Mouse (Mus musculus): Measurements from ENCODE around the gene Kdm5b.

The Kdm5b gene

DNA sequence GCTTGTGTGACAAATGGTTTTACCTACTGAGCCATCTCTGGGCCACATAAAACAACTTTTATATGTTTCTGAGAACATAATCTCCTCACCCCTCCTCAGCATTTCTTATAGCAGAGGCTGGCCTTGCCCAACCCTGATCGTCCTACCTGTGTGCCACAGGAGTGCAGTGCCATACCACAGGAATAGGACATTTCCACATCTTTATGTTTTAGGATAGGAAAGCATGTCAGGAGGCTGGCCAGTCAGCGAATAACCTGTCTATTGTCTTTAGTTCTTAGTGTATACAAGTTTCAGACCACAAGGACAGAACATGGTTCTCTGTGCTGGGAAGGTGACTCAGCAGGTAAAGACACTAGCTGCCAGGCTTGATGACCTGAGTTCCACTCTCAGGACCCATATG lies 20.8 kb downstream of the Kdm5b start:
- intact Hi-C loops (cut with DNase I), result no loop called here

DNA sequence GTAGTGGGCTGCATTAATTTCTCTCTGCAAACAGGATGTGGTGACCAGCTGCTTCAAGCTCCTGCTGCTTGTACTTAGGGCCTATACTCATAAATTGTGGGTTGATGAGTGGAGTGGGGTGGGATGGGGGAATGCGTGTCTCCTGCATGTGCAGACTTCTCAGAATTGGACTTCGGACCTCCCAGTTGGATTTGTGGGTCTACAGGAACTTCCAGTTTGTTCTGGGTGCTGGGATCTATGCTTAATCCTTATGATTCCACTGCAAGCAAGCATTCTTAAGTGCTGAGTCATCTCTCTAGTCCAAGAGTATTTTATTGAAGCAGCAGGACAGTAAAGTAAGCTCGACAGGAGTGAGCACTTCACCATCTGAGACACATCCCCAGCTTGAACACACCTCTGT lies 23.6 kb downstream of the Kdm5b start:
- intact Hi-C loops (cut with DNase I), result no loop called here

GRCm38 (mm10) chr1:134589676-134590075 lies 29.7 kb downstream of the Kdm5b start:
- intact Hi-C loops (cut with DNase I), result loop anchor here (5.0 kb wide), 1 partner anchor 67 kb away; no protein-coding TSS in a partner anchor

GRCm38 (mm10) chr1:134591773-134592172 lies 31.8 kb downstream of the Kdm5b start:
- intact Hi-C loops (cut with DNase I), result loop anchor here (5.0 kb wide), 1 partner anchor 69 kb away; no protein-coding TSS in a partner anchor

- intact Hi-C loops (cut with DNase I), result no loop called here
Observed at GRCm38 (mm10) chr1:134597339-134598054, 37.5 kb downstream of the Kdm5b start.

- intact Hi-C loops (cut with DNase I), result loop anchor here (10.0 kb wide), 1 partner anchor 239 kb away; the partner anchor contains the start of gene Tmem183a
Observed at GRCm38 (mm10) chr1:134604086-134604485, 44.1 kb downstream of the Kdm5b start.

DNA sequence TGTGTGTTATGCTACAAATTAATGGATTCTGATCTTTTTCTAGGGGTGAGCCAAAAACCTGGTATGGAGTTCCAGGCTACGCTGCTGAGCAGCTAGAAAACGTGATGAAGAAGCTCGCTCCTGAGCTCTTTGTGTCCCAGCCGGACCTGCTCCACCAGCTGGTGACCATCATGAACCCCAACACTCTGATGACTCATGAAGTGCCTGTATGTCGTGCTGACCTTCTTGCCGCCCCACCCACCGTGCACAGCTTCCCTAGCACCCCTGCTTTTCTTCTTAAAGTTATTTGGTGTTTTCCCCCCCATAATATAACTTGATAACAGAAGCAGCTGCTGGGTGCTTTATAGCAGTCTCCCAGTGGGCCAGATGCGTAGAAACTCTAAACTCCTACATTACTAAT lies 45.7 kb downstream of the Kdm5b start:
- intact Hi-C loops (cut with DNase I), result loop anchor here (5.0 to 10.0 kb wide), 2 partner anchors 83 to 241 kb away; partner anchors contain the start of gene Tmem183a

- intact Hi-C loops (cut with DNase I), result loop anchor here (5.0 to 10.0 kb wide), 2 partner anchors 84 to 242 kb away; partner anchors contain the start of gene Tmem183a
Observed at GRCm38 (mm10) chr1:134606381-134606780, 46.4 kb downstream of the Kdm5b start.

DNA sequence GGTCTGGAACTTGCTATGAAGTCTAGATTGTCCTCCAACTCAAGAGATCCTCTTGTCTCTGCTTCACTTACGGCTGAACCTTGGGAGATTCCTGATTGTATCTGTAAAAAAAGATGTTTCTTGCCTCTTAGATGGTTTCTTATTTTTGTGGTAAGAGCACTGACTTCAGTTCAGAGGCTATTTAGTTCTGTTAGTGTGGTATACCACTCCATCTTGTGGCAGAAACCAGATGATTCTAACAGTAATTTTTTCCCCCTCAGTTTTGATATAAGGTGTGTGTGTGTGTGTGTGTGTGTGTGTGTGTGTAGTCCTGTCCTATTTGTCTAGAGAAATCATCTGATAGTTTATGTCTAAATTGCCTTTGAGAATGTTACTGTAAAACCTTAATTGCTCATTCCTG lies 47.3 kb downstream of the Kdm5b start:
- intact Hi-C loops (cut with DNase I), result loop anchor here (5.0 to 10.0 kb wide), 2 partner anchors 85 to 242 kb away; partner anchors contain the start of gene Tmem183a

GRCm38 (mm10) chr1:134609172-134609571 lies 49.2 kb downstream of the Kdm5b start:
- intact Hi-C loops (cut with DNase I), result loop anchor here (5.0 to 10.0 kb wide), 2 partner anchors 87 to 244 kb away; partner anchors contain the start of gene Tmem183a

GRCm38 (mm10) chr1:134614554-134614953 lies 54.6 kb downstream of the Kdm5b start:
- intact Hi-C loops (cut with DNase I), result no loop called here

DNA sequence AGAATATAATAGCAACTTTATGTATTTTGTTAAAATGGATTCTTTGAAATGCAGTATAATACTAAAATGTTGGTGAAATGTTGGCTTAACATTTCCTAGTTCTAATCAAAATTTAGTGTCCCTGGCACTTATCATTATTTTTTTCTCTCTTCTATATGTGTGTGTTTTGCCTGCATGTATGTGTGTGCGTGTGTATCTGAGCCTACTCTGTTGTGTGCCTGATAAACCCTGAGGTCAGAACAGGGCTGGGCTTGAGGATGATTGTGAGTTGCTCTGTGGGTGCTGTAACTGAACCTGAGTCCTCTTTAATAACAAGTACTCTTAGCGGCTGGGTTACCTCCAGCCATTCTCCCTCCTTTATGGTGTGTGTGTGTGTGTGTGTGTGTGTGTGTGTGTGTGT lies 55.0 kb downstream of the Kdm5b start:
- intact Hi-C loops (cut with DNase I), result no loop called here

DNA sequence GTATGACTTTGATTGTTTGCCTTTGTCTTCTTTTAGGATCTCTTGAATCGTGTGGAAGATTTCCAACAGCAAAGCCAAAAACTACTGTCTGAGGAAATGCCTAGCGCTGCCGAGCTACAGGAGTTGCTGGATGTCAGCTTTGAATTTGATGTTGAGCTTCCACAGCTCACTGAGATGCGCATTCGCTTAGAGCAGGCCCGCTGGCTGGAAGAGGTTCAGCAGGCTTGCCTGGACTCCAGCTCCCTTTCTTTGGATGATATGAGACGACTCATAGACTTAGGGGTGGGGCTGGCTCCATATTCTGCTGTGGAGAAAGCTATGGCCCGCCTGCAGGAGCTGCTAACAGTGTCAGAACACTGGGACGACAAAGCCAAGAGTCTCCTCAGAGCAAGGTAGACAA lies 57.7 kb downstream of the Kdm5b start:
- intact Hi-C loops (cut with DNase I), result no loop called here

GRCm38 (mm10) chr1:134625325-134625724 lies 65.4 kb downstream of the Kdm5b start:
- intact Hi-C loops (cut with DNase I), result no loop called here

DNA sequence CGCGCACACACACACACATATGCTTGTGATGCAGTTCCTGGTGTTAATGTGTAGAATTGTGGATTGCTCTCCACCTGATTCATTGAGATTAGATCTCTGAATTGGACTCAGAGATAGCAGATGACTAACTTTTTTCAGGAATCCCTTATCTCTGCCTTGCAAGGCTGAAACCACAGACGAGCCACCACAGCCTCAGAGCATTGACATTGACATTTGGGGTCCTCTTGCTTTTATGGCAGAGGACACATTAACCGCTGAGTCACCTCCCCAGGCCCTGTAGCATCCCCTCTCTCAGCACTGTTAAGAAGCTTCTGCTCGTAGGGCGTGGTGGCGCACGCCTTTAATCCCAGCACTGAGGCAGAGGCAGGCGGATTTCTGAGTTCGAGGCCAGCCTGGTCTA lies 69.5 kb downstream of the Kdm5b start:
- intact Hi-C loops (cut with DNase I), result no loop called here

GRCm38 (mm10) chr1:134634296-134634695 lies 74.3 kb downstream of the Kdm5b start:
- intact Hi-C loops (cut with DNase I), result no loop called here

- intact Hi-C loops (cut with DNase I), result loop anchor here (5.0 kb wide), 1 partner anchor 216 kb away; no protein-coding TSS in a partner anchor
Observed at GRCm38 (mm10) chr1:134636245-134636644, 76.3 kb downstream of the Kdm5b start.

DNA sequence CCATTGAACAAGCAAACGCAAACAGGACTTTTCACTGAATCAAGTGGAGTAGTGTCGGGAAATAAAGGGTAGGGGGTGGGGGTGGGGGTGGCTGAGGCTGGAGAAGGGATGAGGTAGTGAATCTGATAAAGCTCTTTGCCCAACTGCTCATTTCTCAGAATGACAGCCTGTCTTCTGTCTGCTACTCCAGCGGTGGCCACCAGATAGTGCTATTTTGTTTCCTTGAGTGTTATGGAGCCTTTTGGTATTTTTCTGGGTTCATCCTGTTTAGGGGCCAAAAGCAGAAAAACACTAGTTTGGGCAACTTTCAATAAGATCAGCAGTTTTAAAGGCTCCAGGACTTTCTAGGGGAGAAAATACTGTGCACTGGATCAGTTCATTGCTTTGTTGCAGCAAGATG lies 76.7 kb downstream of the Kdm5b start:
- intact Hi-C loops (cut with DNase I), result loop anchor here (5.0 kb wide), 1 partner anchor 216 kb away; no protein-coding TSS in a partner anchor

DNA sequence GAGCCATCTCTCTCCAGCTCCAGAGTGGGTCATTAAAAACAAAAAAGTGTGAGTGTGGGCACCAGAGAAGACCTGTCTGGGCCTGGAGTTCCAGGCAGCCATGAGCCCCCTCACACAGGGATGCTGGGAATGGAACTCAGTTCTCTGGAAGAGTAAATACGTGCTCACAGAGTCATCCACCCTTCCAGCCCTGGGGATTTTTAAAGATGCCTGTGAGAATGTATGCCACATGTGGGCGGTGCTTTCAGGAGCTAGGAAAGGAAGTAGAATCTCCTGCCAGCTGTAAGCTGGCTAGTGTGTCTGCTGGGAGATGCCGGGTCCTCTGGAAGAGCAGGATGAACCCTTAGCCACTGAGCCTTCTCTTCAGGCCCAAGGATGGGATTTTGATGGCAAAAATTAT lies 78.1 kb downstream of the Kdm5b start:
- intact Hi-C loops (cut with DNase I), result loop anchor here (5.0 kb wide), 1 partner anchor 214 kb away; no protein-coding TSS in a partner anchor

DNA sequence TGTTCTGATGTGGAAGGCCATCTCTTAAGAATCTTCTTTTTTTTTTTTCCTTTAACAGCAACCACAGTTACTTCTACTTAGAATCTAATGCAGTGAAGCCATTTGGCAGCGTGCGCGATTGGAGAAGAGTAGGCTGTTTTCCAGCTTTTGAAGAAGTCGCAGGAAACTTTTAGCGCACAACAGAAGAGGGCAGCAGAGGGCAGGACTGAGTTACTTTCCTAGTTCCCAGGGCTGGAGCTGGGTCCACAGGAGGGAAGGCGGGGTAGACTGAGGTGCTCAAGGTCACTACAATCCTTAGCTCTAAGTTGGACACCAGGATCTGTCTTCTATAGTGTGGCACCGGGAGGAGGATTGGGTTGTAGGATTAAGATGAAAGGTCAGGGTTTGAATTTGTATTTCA lies 78.6 kb downstream of the Kdm5b start:
- intact Hi-C loops (cut with DNase I), result loop anchor here (5.0 kb wide), 1 partner anchor 214 kb away; no protein-coding TSS in a partner anchor

- intact Hi-C loops (cut with DNase I), result loop anchor here (5.0 kb wide), 1 partner anchor 213 kb away; no protein-coding TSS in a partner anchor
Observed at GRCm38 (mm10) chr1:134639460-134639859, 79.5 kb downstream of the Kdm5b start.

GRCm38 (mm10) chr1:134641507-134641906 lies 81.5 kb downstream of the Kdm5b start:
- intact Hi-C loops (cut with DNase I), result loop anchor here (10.0 kb wide), 1 partner anchor 83 kb away; no protein-coding TSS in a partner anchor
